Mouse (Mus musculus) liver, embryonic 12.5 days (tissue): ENCODE measurements around the gene Lypd4. TPM values are rescaled to one million over a fixed set of nuclear protein-coding genes. Genes with fewer than 3 reads are reported as not detected.
A peak's percentile ranks its signal among the peaks of the same experiment; 100 is the strongest.
"Not testable (repeated sequence)": the region's sequence is repeated elsewhere in the genome, so short reads cannot be mapped to it uniquely, and the experiment has no call there.

Experiments used
- ATAC-seq: fragments of 200-750 bp; cut with Nextera tagmentation; 2 replicates; pipeline ENCODE4 v1.8.0; 2017; ENCODE audit warnings: moderate number of reproducible peaks, mild to moderate bottlenecking, moderate library complexity
- H3K27ac ChIP-seq: fragments of 300-500 bp; sonication (generic); 2 replicates; pipeline ENCODE4 v1.5.1; 2016; ENCODE audit warnings: mild to moderate bottlenecking
- H3K27me3 ChIP-seq: fragments of 300-500 bp; sonication (generic); replicated peaks from 2 replicates; pipeline ENCODE4 v1.6.1; 2016; ENCODE audit warnings: mild to moderate bottlenecking, moderate library complexity
- H3K36me3 ChIP-seq: fragments of 300-500 bp; sonication (generic); 2 replicates; pipeline ENCODE4 v1.6.1; 2016; ENCODE audit warnings: mild to moderate bottlenecking, moderate library complexity
- H3K4me1 ChIP-seq: fragments of 300-500 bp; sonication (generic); 2 replicates; pipeline ENCODE4 v1.6.1; 2016
- H3K4me2 ChIP-seq: fragments of 300-500 bp; sonication (generic); 2 replicates; pipeline ENCODE4 v1.6.1; 2016; ENCODE audit warnings: mild to moderate bottlenecking, moderate library complexity
- H3K4me3 ChIP-seq: fragments of 300-500 bp; sonication (generic); 2 replicates; pipeline ENCODE4 v1.5.1; 2016; ENCODE audit warnings: mild to moderate bottlenecking, moderate library complexity
- H3K9ac ChIP-seq: fragments of 300-500 bp; sonication (generic); 2 replicates; pipeline ENCODE4 v1.6.1; 2016; ENCODE audit warnings: mild to moderate bottlenecking, moderate library complexity
- H3K9me3 ChIP-seq: fragments of 300-500 bp; sonication (generic); replicated peaks from 2 replicates; pipeline ENCODE4 v1.6.1; 2016; ENCODE audit warnings: mild to moderate bottlenecking, moderate library complexity
- WGBS: fragments of 180-500 bp; shearing (Covaris S2); methylation state at CpG from one replicate; pipeline ENCODE4 v1.1.7; 2016; ENCODE audit not compliant: insufficient replicate concordance; 5-methylcytosine and 5-hydroxymethylcytosine counted together
- polyA plus RNA-seq: library from polyadenylated mRNA; unstranded; fragments of >200 nt; fragmentation: Nextera tagmentation; extraction: Ambion mirVana; gene quantifications from 2 replicates; pipeline ENCODE4 v1.2.1, GENCODE M21; 2016

Lypd4 gene
- polyA plus RNA-seq, 1 experiment from 2014 or later, result not detected

DNA sequence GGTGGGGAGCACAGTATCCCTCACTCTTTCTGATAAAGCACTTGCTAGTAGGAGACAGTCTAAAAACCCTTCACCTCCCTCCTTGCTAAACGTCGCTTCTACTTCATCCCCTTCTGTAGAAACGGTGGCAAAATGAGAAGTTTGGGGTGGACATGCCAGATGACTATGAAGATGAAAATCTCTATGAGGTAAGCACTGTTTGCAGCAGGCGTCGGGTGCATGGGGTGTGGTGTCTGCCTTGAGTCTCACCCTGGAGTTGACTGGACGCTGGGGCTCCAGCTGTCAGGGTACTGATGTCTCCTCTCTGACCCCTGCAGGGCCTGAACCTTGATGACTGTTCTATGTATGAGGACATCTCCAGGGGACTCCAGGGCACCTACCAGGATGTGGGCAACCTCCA lies 31.4 kb upstream of the Lypd4 start:
- Histone ChIP-seq H3K27ac (peak overlapping the region; percentile 36), H3K4me2 (no peak overlapping the region), H3K9ac (no peak overlapping the region), H3K36me3 (no peaks in the 10 kb centered on the region), H3K9me3 (no peaks in the 10 kb centered on the region), H3K4me3 (no peak overlapping the region), H3K27me3 (no peaks in the 10 kb centered on the region), H3K4me1 (peaks cover 51% of the 10 kb centered on the region)
- WGBS, result 40% methylated on average over 6 of the region's 6 CpGs
- ATAC-seq, result no peak

DNA sequence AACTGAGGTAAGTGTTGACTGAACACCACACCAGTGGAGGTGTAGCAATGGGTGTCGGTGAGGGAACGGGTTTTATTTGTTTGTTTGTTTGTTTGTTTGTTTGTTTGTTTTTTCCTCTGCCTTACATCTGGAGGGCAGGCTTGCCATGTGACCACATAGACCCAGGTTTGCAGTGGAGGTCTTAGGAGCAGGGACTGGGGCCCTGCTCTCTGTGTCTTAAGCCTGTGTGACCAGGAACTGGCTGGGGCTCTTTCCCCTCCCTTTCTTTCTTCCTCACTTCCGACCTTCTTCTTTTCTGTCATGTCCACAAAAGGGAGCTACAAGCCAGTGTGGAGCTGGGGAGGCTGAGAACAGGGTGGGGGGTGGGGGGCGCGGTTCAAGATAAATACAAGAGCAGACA lies 28.2 kb upstream of the Lypd4 start:
- Histone ChIP-seq H3K9me3 (no peaks in the 10 kb centered on the region), H3K4me3 (no peak overlapping the region), H3K4me2 (no peak overlapping the region), H3K36me3 (no peaks in the 10 kb centered on the region), H3K4me1 (peaks cover 27% of the 10 kb centered on the region), H3K9ac (no peak overlapping the region), H3K27ac (no peak overlapping the region), H3K27me3 (no peaks in the 10 kb centered on the region)
- no peak for ATAC-seq
- 59% methylated on average over 5 of the region's 5 CpGs for WGBS

GRCm38 (mm10) chr7:24897224-24897623 lies 27.5 kb upstream of the Lypd4 start, which contains the start of gene Cd79a:
Gene Cd79a, plus strand, starts transcription at chr7:24897381.
- no peak within 1 kb of the TSS for H3K4me3 ChIP-seq
- no peaks in the 10 kb centered on the region for H3K9me3 ChIP-seq
- H3K27ac ChIP-seq, result no peak within 1 kb of the TSS
- H3K4me1 ChIP-seq, result peaks cover 20% of the 10 kb centered on the region
- H3K4me2 ChIP-seq, result no peak within 1 kb of the TSS
- no peak within 1 kb of the TSS for H3K9ac ChIP-seq
- no peaks in the 10 kb centered on the region for H3K36me3 ChIP-seq
- no peak for ATAC-seq
- WGBS, result 62% methylated on average over 12 of the region's 12 CpGs
- H3K27me3 ChIP-seq, result no peaks in the 10 kb centered on the region

- H3K36me3 ChIP-seq, result peaks cover 3% of the 10 kb centered on the region; the same call in 1 of the 2 replicates
- no peak overlapping the region for H3K4me2 ChIP-seq
- no peak overlapping the region for H3K4me3 ChIP-seq
- H3K9me3 ChIP-seq, result no peaks in the 10 kb centered on the region
- peaks cover 12% of the 10 kb centered on the region for H3K4me1 ChIP-seq
- no peak for ATAC-seq
- no peak overlapping the region for H3K9ac ChIP-seq
- H3K27ac ChIP-seq, result no peak overlapping the region
- no peaks in the 10 kb centered on the region for H3K27me3 ChIP-seq
- 70% methylated on average over 8 of the region's 8 CpGs for WGBS
Observed at GRCm38 (mm10) chr7:24896269-24896668, 26.5 kb upstream of the Lypd4 start.

GRCm38 (mm10) chr7:24895749-24896148 lies 26.0 kb upstream of the Lypd4 start:
- H3K27me3 ChIP-seq, H3K4me3 ChIP-seq, H3K9ac ChIP-seq, H3K36me3 ChIP-seq, ATAC-seq, H3K4me2 ChIP-seq, H3K27ac ChIP-seq, H3K4me1 ChIP-seq, H3K9me3 ChIP-seq: not testable (repeated sequence)
- WGBS, result 73% methylated on average over 2 of the region's 2 CpGs

GRCm38 (mm10) chr7:24892125-24892583 lies 22.4 kb upstream of the Lypd4 start:
- Histone ChIP-seq H3K4me2 (no peak overlapping the region), H3K27me3 (no peaks in the 10 kb centered on the region), H3K9ac (no peak overlapping the region), H3K27ac (peak overlapping the region; percentile 96), H3K9me3 (no peaks in the 10 kb centered on the region), H3K4me1 (peaks cover 21% of the 10 kb centered on the region), H3K36me3 (peaks cover 43% of the 10 kb centered on the region), H3K4me3 (no peak overlapping the region)
- 61% methylated on average over 2 of the region's 2 CpGs for WGBS
- no peak for ATAC-seq

GRCm38 (mm10) chr7:24891241-24892124 lies 21.7 kb upstream of the Lypd4 start:
- Histone ChIP-seq H3K4me3 (no peak overlapping the region), H3K9ac (no peak overlapping the region), H3K27me3 (no peaks in the 10 kb centered on the region), H3K27ac (peak overlapping the region; percentile 96), H3K36me3 (peaks cover 49% of the 10 kb centered on the region), H3K4me2 (no peak overlapping the region), H3K9me3 (no peaks in the 10 kb centered on the region), H3K4me1 (peaks cover 27% of the 10 kb centered on the region)
- no peak for ATAC-seq
- 66% methylated on average over 3 of the region's 3 CpGs for WGBS

DNA sequence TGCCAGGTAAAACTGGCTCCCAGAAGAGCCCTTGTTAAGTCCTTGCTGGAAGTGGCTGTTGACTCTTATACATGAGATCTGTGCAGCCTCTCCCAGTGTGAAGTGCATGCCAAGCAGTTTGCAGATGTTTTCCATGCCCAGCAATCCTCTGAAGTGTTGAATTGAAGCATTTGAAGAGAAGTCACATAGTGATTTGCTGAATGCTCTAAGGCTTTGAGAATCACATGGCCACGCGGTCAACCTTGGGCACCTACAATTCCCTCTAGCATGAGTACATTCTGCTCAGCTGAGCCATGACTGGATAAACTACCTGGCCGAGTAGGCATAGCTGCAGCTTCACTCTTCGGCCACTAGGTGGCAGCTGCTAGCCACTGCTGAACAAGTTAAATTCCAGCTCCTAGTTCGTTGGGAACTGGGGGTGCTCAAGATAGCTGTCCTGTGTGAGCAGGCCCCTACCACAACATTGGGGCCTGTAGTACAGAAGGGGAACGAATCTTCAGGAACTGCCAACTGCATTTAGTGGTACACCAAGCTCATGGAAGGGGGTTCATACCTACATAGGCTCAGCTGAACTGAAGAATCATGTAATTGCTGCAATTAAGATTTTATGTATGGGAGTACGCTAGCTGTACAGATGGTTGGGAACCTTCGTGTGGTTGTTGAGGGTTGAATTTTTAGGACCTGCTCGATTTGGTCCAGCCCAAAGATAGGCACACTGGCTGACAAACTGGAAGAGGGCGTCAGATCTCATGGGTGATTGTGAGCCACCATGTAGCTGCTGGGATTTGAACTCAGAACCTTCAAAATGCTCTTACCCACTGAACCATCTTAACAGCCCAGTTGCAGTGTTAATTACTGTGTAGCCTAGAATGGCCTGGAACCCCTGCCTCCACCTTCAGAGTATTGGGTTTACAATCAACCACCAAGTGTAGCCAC lies 20.8 kb upstream of the Lypd4 start:
- ATAC-seq, result peak; percentile 66
- Histone ChIP-seq H3K9me3 (no peaks in the 10 kb centered on the region), H3K36me3 (peaks cover 59% of the 10 kb centered on the region), H3K4me2 (no peak overlapping the region), H3K9ac (no peak overlapping the region), H3K4me3 (no peak overlapping the region), H3K27ac (peak overlapping the region; percentile 96), H3K4me1 (peaks cover 37% of the 10 kb centered on the region), H3K27me3 (no peaks in the 10 kb centered on the region)
- 20% methylated on average over 10 of the region's 10 CpGs for WGBS

- Histone ChIP-seq H3K4me3 (no peak overlapping the region), H3K4me2 (no peak overlapping the region), H3K36me3 (peaks cover 63% of the 10 kb centered on the region), H3K27ac (peak overlapping the region; percentile 96), H3K9ac (no peak overlapping the region), H3K9me3 (no peaks in the 10 kb centered on the region), H3K27me3 (no peaks in the 10 kb centered on the region), H3K4me1 (peaks cover 39% of the 10 kb centered on the region)
- peak; percentile 31; the same call in 1 of the 2 replicates for ATAC-seq
- WGBS, result 78% methylated on average over 6 of the region's 6 CpGs
Observed at GRCm38 (mm10) chr7:24889431-24890220, 19.9 kb upstream of the Lypd4 start.

GRCm38 (mm10) chr7:24887096-24887495 lies 17.4 kb upstream of the Lypd4 start:
- peaks cover 63% of the 10 kb centered on the region for H3K36me3 ChIP-seq
- H3K4me3 ChIP-seq, result peak overlapping the region; percentile 97
- H3K4me1 ChIP-seq, result peaks cover 52% of the 10 kb centered on the region
- WGBS, result 62% methylated on average over 4 of the region's 4 CpGs
- H3K27me3 ChIP-seq, result no peaks in the 10 kb centered on the region
- no peak for ATAC-seq
- no peaks in the 10 kb centered on the region for H3K9me3 ChIP-seq
- H3K9ac ChIP-seq, result peak overlapping the region; percentile 100
- peak overlapping the region; percentile 96 for H3K27ac ChIP-seq
- H3K4me2 ChIP-seq, result peak overlapping the region; percentile 77

- WGBS, result 30% methylated on average over 4 of the region's 4 CpGs
- Histone ChIP-seq H3K9me3 (no peaks in the 10 kb centered on the region), H3K27me3 (0 out of 2 replicates have a peak, but pooled peaks cover 3% of the 10 kb centered on the region), H3K9ac (peak overlapping the region; percentile 100), H3K36me3 (peaks cover 61% of the 10 kb centered on the region), H3K4me3 (peak overlapping the region; percentile 97), H3K4me1 (peaks cover 52% of the 10 kb centered on the region), H3K4me2 (peak overlapping the region; percentile 77), H3K27ac (peak overlapping the region; percentile 96)
- ATAC-seq, result no peak
Observed at GRCm38 (mm10) chr7:24886308-24886633, 16.5 kb upstream of the Lypd4 start.
